Mouse (Mus musculus) left cerebral cortex, adult 2 months (tissue): ENCODE measurements around the gene 1500009C09Rik. TPM values are rescaled to one million over a fixed set of nuclear protein-coding genes. Genes with fewer than 3 reads are reported as not detected.

Source experiments
- DNase-seq, 2 experiments: peaks; one replicate each; pipeline ENCODE4 v3.0.0; 2021 to 2022; ENCODE audit warnings: low spot score in 2 of 2, mixed read lengths in 1 of 2; ENCODE audit errors: extremely low spot score in 1 of 2
- H3K27ac ChIP-seq: fragments of 200-600 bp; 2 replicates; pipeline ENCODE4 v1.8.1; 2022
- H3K4me3 ChIP-seq: fragments of 200-600 bp; 2 replicates; pipeline ENCODE4 v1.8.1; 2022
- CTCF ChIP-seq: fragments of 200-600 bp; IDR thresholded peaks from 2 replicates; pipeline ENCODE4 v1.8.1; 2022; ENCODE audit warnings: antibody characterized with exemption, mild to moderate bottlenecking, moderate library complexity
- intact Hi-C: fragments of 180-260 bp; cut with DNase I; formaldehyde crosslinking; loops from one replicate; pipeline ENCODE4 v1.15.1; 2025
- total RNA-seq, 2 experiments: library from RNA; stranded (reverse); gene quantifications; 2 replicates each; pipeline ENCODE4 v1.2.3; 2021

The 1500009C09Rik gene
- total RNA-seq, 2 experiments from 2014 or later = 96.5 to 102 TPM

DNA sequence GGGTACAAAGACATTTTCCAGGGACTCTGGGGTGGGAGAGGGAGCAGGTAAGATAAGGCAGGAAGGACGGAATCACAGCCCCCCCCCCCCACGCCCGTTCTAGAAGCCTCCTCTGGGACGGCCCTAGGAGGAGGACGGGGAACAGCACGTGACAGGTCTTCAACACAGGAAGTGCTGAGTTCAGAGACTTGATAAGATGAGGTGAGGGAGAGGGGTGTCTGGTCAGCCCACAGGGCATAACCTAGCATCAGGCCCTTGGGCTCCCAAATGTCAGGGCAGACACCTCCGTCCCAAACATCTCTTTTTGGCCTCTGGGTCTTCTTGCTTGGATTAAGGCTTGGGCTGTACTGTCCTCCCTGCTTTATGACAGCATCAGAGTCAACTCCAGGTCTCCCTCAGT is 28.9 kb upstream of the 1500009C09Rik start:
- DNase-seq = no peak
- intact Hi-C loops = no loop called here
- Histone ChIP-seq H3K27ac (no peak overlapping the region), H3K4me3 (no peak overlapping the region)
- no peak for TF ChIP-seq CTCF

DNA sequence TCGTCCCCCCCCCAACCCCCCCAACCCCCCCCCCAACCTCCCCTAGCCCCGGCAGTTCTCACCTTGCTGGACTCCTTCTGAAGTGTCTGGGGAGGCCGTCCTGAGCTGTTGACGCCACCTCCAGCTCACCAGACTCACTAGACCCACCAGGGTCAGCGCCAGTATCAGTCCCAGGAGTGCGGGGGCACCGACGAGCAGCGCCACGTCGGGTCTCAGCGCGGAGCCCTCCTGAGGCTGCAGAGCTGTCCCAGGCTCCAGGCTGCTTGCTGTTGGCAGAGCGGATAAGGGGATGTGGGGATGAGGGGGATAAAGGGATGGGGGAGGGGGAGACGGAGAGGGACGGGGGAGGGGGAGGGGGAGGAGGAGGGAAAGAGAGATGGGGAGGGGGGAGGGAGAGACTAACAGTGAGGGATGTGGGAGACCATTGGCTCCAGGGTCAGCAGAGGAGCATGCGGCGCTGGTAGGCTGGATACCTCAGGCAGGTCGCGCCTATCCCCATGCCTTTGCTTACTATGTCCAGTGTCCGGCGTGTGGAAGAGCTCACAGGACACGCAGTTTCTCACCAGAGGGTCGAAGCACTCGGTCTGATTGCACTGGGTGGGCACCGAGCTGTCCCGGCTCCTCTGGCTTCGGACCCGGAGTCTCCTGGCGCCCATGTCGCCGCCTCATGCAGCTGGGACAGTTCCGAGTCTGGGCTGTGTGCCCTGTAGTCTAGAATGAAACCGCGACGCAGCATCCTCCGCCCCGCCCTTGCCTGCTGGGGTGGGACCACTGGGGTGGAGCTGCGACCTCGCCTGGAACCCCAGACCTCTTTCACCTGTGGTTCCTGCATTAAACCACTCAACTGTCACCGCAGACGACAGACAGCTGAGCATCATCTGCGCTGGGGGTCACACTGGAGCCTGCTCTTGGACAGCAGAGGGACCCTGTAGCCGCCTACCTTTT is 28.3 kb upstream of the 1500009C09Rik start, which contains the start of gene Tnfrsf13c:
Gene Tnfrsf13c, minus strand, starts transcription at position 713 of the 945 bp plus-strand sequence.
- intact Hi-C loops = no loop called here
- peak within 1 kb of the TSS; percentile 32 for H3K4me3 ChIP-seq
- DNase-seq = no peak
- no peak for TF ChIP-seq CTCF
- H3K27ac ChIP-seq = no peak within 1 kb of the TSS

DNA sequence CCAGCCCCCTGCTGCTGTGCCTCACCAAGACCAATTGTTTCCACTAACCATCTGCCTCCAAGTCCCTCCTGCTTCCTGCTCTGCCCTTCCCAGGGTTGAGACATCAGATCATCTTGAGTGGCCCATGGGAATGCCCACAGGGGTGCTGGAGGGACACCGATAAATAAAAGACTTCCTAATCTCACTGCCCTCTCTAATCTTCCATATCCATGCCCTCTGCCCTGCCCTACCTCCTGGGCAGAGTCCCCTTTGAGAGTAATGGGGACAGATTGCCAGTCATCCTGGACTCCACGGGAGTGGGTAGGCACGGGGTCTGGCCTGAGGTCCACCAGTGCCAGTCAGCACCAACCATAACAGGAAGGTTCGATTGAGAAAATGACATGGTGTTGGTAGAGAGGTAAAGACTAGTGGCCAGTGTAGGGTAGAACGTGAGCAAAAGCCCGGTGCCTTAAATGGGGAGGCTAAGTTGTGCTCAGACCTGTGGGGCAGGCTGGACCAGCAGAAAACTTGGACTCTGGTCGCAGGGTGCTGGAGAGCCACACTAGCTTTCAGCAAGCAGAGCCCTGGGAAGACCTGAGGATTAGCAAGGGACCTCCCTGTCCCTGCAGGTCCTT is 27.5 kb upstream of the 1500009C09Rik start:
- TF ChIP-seq CTCF = no peak
- Histone ChIP-seq H3K27ac (no peak overlapping the region), H3K4me3 (no peak overlapping the region)
- intact Hi-C loops = no loop called here
- no peak for DNase-seq

DNA sequence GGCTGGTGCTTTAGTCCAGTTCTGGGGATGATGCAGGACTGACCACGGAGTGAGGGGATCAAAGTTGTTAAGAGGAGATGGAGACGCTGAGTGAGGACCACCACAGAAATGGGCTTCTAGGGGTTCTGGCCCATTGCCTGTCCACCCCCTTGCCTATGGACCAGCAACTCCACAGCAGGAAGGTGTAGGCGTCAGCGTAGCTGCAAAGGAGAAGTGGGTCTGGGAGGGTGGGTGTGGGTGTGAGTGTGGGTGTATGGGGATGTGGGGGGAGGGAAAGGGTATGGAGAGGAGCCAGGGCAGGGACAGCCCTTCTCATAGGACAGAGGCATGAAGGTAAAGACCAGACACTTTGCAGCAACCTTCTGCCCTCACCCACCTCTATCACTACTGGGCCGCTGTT is 26.4 kb upstream of the 1500009C09Rik start:
- intact Hi-C loops = no loop called here
- H3K4me3 ChIP-seq = no peak overlapping the region
- DNase-seq = no peak
- no peak overlapping the region for H3K27ac ChIP-seq
- TF ChIP-seq CTCF = no peak

DNA sequence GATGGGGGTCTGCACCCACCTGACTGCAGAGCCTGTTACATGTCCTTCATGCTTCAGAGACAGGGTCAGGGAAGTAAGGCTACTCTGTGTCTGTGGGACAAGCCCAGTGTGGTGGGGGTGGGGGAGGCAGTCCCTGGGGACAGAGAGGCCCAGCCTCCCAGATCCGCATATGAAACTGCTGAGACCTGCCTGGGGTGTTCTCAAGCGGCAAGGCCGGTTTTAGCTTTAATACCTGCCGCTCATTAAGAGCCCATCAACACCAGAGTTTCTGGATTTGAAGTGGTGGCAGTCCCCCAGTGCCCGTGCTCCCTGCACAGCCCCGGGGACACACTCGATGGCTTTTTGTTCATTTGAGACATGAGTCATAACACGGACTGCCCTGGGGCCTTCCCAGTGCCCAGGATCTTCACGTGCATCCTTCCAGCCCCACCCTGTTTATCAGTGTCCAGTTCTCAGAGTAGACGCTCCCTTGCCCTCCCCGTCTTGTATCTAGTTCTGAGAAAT is 22.6 kb upstream of the 1500009C09Rik start:
- no peak for TF ChIP-seq CTCF
- H3K27ac ChIP-seq = no peak overlapping the region
- no peak for DNase-seq
- intact Hi-C loops = no loop called here
- H3K4me3 ChIP-seq = no peak overlapping the region

DNA sequence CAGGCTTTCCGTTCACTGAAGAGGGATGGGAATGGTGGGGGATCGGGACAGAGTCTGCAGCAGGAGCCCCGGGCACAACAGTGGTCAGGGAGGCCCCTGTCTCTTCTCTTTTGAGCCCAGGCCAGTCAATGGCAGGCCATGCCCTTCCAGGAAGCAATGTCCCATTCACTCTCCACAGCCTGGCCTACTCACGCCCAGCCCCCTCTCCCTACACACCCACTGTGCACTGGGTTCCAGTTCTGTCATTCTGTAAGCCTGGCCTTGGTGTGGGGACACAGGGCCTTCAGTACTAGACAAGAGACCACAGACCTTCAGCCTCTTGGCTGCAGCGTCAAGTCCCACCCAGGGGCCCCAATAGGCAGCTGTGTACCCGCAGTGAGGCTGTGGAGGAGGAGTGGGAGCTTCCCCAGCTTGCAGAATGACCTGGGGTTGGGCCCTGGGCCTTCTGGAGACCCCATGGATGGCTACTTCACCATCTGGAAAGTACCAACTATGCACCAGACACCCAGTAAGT is 22.0 kb upstream of the 1500009C09Rik start:
- no peak for DNase-seq
- intact Hi-C loops = no loop called here
- no peak overlapping the region for H3K27ac ChIP-seq
- H3K4me3 ChIP-seq = no peak overlapping the region
- TF ChIP-seq CTCF = no peak

DNA sequence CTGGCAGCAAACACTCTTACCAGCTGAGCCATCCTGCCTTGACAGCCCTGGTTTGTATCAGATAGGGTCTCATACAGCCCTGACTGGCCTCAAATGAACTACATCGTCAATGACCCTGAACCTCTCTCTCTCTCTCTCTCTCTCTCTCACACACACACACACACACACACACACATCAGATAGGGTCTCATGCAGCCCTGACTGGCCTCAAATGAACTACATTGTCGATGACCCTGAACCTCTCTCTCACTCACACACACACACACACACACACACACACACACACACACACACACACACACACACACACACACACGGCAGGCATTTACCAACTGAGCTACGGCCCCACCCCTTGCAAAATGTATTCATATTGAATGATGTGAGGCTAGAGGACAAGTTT is 21.1 kb upstream of the 1500009C09Rik start:
- TF ChIP-seq CTCF = no peak
- Histone ChIP-seq H3K27ac (no peak overlapping the region), H3K4me3 (no peak overlapping the region)
- DNase-seq = no peak
- intact Hi-C loops = no loop called here

DNA sequence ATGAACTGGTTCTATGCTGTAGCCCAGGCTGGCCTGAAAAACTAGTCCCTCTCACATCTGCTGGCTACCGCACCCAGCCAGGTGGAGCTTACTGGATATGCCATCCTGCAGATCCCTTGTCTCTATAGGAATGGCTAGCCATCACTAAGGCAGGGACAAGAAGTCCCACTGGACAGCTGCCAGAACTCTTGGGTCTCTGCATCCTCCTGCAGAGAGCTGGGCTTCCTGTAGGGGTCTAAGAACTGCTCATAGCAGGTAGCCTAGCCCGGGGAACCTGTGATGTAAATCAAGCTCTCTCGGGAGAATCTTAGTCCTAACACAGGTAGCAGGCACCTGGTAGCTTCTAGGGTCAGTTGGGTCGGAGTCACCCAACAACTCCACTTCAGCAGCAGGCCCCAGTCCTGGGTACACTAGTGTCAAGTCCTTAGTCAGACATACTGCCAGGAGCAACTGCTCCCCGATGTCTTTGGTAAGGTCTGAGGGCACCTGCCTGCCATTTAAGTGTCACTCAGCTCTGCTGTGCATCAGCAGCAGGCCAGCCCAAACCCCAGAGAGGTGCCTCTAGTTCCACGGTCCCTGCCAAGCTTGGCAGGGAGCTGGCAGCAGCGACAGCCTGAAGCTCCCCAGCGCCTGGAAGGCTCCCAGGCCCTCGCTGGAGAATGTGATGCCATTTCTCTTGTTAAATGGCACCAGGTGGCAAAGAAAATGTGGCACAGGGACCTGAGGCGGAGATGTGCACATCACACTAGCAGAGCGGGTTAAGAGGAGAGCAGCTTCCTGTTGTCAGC is 20.4 kb upstream of the 1500009C09Rik start:
- no peak overlapping the region for H3K27ac ChIP-seq
- intact Hi-C loops = no loop called here
- DNase-seq = no peak

DNA sequence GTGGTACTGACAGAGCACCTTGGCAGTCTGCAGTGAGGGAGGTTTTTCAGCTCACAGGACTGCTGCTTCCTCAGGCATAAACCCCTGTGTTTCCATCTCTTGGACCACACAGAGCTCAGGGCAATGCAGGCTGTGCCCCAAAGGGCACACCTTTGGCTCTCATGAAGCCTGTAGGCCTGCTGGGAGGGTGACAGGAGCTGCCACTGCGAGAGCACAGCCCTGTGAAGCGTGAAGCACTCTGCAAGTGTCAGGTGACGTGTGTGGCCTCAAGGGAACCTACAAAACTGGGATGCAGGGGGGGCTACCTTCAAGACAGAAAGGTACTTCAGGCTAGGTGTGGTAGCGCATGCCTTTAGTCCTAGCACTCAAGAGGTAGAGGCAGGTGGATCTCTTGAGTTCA is 19.5 kb upstream of the 1500009C09Rik start:
- intact Hi-C loops = no loop called here
- no peak for TF ChIP-seq CTCF
- H3K4me3 ChIP-seq = no peak overlapping the region
- no peak overlapping the region for H3K27ac ChIP-seq
- no peak for DNase-seq

More for the DNA sequence above, 20.4 kb upstream of the 1500009C09Rik start:
- H3K4me3 ChIP-seq = no peak overlapping the region
- no peak; the same call in 1 of the 2 replicates for TF ChIP-seq CTCF

DNA sequence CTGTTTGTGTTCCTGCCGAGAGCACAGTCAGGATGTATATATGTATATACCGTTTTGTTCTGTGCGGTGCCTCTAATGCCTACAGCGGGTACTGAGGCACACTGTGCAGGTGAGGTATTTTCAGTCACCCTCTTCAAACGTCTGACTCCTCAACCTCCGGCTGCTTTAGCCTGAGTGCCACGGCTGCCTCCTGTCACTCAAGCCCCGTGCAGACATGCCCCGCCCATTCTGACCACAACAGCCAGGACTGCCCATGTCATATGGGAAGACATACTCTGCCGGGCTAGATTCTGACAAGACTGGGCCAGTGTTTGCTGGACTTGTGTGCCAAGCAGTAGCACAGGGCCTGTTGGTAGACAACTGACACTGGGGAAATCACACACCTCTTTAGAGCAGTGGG is 16.5 kb upstream of the 1500009C09Rik start:
- no peak overlapping the region for H3K27ac ChIP-seq
- no peak for DNase-seq
- TF ChIP-seq CTCF = no peak
- H3K4me3 ChIP-seq = no peak overlapping the region
- intact Hi-C loops = loop anchor here (1.0 kb wide), 2 partner anchors 96 to 170 kb away; no protein-coding TSS in a partner anchor

DNA sequence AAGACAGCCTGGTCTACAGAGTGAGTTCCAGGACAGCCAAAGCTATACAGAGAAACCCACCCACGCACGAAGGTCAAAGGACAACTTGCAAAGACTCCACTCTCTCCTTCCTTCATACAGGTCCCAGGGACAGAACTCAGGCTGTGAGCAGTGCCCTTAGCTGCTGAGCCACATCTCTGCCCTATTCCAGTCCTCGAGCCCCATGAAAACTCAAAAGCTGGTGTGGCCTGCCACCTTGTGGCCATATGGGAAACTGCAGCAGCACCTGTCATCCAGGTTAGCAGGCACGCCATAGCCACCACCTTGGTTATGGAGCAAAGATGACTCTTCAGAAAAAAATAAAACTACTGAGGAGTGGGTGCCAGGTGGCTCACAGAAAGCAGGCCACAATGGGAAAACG is 15.6 kb upstream of the 1500009C09Rik start:
- peak; percentile 81 to 90 for DNase-seq

More for the DNA sequence above, 15.6 kb upstream of the 1500009C09Rik start:
- no peak overlapping the region for H3K4me3 ChIP-seq
- H3K27ac ChIP-seq = no peak overlapping the region
- intact Hi-C loops = loop anchor here (1.0 kb wide), 2 partner anchors 97 to 171 kb away; no protein-coding TSS in a partner anchor
- peak; percentile 100 for TF ChIP-seq CTCF
